Mouse (Mus musculus) midbrain, embryonic 15.5 days (tissue): ENCODE results near the gene Bsn. TPM values are rescaled to one million over a fixed set of nuclear protein-coding genes. Genes with fewer than 3 reads are reported as not detected.
"Not testable (repeated sequence)": the region's sequence is repeated elsewhere in the genome, so short reads cannot be mapped to it uniquely, and the experiment has no call there.

ENCODE experiments used
- ATAC-seq: fragments of 200-750 bp; cut with Nextera tagmentation; replicated peaks from 2 replicates; pipeline ENCODE4 v1.8.0; 2017; ENCODE audit warnings: moderate TSS enrichment
- H3K27ac ChIP-seq: fragments of 300-500 bp; sonication (generic); 2 replicates; pipeline ENCODE4 v1.5.1; 2015; ENCODE audit warnings: mild to moderate bottlenecking, inconsistent platforms
- H3K27me3 ChIP-seq: fragments of 300-500 bp; sonication (generic); replicated peaks from 2 replicates; pipeline ENCODE4 v1.6.1; 2015; ENCODE audit warnings: inconsistent platforms
- H3K36me3 ChIP-seq: fragments of 300-500 bp; sonication (generic); replicated peaks from 2 replicates; pipeline ENCODE4 v1.6.1; 2015; ENCODE audit warnings: inconsistent platforms
- H3K4me1 ChIP-seq: fragments of 300-500 bp; sonication (generic); 2 replicates; pipeline ENCODE4 v1.6.1; 2015; ENCODE audit warnings: inconsistent platforms
- H3K4me2 ChIP-seq: fragments of 300-500 bp; sonication (generic); 2 replicates; pipeline ENCODE4 v1.6.1; 2015; ENCODE audit warnings: inconsistent platforms, mild to moderate bottlenecking, moderate library complexity
- H3K4me3 ChIP-seq: fragments of 300-500 bp; sonication (generic); 2 replicates; pipeline ENCODE4 v1.5.1; 2015; ENCODE audit warnings: mild to moderate bottlenecking, inconsistent platforms
- H3K9ac ChIP-seq: fragments of 300-500 bp; sonication (generic); 2 replicates; pipeline ENCODE4 v1.6.1; 2015; ENCODE audit warnings: mild to moderate bottlenecking, inconsistent platforms
- H3K9me3 ChIP-seq: fragments of 300-500 bp; sonication (generic); 2 replicates; pipeline ENCODE4 v1.6.1; 2016; ENCODE audit warnings: inconsistent platforms
- WGBS: fragments of 180-500 bp; shearing (Covaris S2); methylation state at CpG from one replicate; pipeline ENCODE4 v1.1.7; 2015; ENCODE audit warnings: mixed read lengths; 5-methylcytosine and 5-hydroxymethylcytosine counted together
- polyA plus RNA-seq: library from polyadenylated mRNA; unstranded; fragments of >200 nt; fragmentation: Nextera tagmentation; extraction: Ambion mirVana; gene quantifications from 2 replicates; pipeline ENCODE4 v1.2.1, GENCODE M21; 2015

Bsn gene
- polyA plus RNA-seq, 1 experiment from 2014 or later = 11.1 TPM

GRCm38 (mm10) chr9:108143470-108143869, 46.7 kb downstream of the Bsn start:
- H3K9me3 ChIP-seq = no peaks in the 10 kb centered on the region
- H3K27me3 ChIP-seq = no peaks in the 10 kb centered on the region
- H3K27ac ChIP-seq = no peak overlapping the region
- no peak overlapping the region for H3K9ac ChIP-seq
- no peaks in the 10 kb centered on the region; the same call in 1 of the 2 replicates for H3K4me1 ChIP-seq
- no peak overlapping the region for H3K4me2 ChIP-seq
- ATAC-seq = no peak
- no peak overlapping the region for H3K4me3 ChIP-seq
- WGBS = 87% methylated on average over 2 of the region's 2 CpGs
- H3K36me3 ChIP-seq = no peaks in the 10 kb centered on the region; the same call in 1 of the 2 replicates

- Histone ChIP-seq H3K27me3 (no peaks in the 10 kb centered on the region), H3K4me2 (no peak overlapping the region), H3K9me3 (no peaks in the 10 kb centered on the region), H3K27ac (no peak overlapping the region), H3K9ac (no peak overlapping the region), H3K4me3 (no peak overlapping the region), H3K4me1 (no peaks in the 10 kb centered on the region; the same call in 1 of the 2 replicates), H3K36me3 (peaks cover 7% of the 10 kb centered on the region; the same call in 1 of the 2 replicates)
- no peak for ATAC-seq
- WGBS = 85% methylated on average over 10 of the region's 10 CpGs
Measured at GRCm38 (mm10) chr9:108141387-108141786, 48.8 kb downstream of the Bsn start.

GRCm38 (mm10) chr9:108139963-108140695, 50.1 kb downstream of the Bsn start:
- no peak for ATAC-seq
- Histone ChIP-seq H3K4me3 (no peak overlapping the region), H3K9ac (no peak overlapping the region), H3K36me3 (peaks cover 7% of the 10 kb centered on the region; the same call in 1 of the 2 replicates), H3K27ac (no peak overlapping the region), H3K27me3 (no peaks in the 10 kb centered on the region), H3K4me2 (no peak overlapping the region), H3K4me1 (no peaks in the 10 kb centered on the region), H3K9me3 (no peaks in the 10 kb centered on the region)
- WGBS = 83% methylated on average over 7 of the region's 7 CpGs

GRCm38 (mm10) chr9:108139169-108139962, 50.8 kb downstream of the Bsn start:
- no peak overlapping the region for H3K4me2 ChIP-seq
- no peak overlapping the region for H3K27ac ChIP-seq
- no peak for ATAC-seq
- 86% methylated on average over 17 of the region's 17 CpGs for WGBS
- H3K9ac ChIP-seq = no peak overlapping the region
- no peaks in the 10 kb centered on the region for H3K27me3 ChIP-seq
- no peaks in the 10 kb centered on the region for H3K9me3 ChIP-seq
- H3K36me3 ChIP-seq = peaks cover 7% of the 10 kb centered on the region; the same call in 1 of the 2 replicates
- H3K4me1 ChIP-seq = no peaks in the 10 kb centered on the region
- H3K4me3 ChIP-seq = no peak overlapping the region

DNA sequence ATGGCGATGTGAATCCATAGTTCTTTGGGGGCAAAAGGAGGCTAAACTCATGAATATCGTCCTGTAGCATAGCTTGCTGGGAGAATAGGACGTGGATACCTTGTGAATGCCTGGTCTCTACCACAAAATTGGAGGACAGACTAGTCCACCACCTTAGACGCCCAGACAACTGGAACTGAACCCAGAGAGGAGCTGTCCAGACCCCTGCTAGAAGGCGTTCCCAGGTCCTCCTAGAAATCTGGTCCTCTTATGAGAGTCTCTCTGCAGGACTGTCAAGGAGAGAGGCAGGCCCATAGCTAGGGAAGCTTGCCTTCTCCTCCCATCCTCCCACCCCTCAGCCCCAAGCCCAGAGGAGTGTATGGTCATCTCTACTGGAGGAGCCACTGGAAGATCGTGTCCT, 52.1 kb downstream of the Bsn start:
- no peak for ATAC-seq
- Histone ChIP-seq H3K4me2 (no peak overlapping the region), H3K9me3 (no peaks in the 10 kb centered on the region), H3K36me3 (peaks cover 7% of the 10 kb centered on the region; the same call in 1 of the 2 replicates), H3K27me3 (no peaks in the 10 kb centered on the region), H3K27ac (no peak overlapping the region), H3K4me3 (no peak overlapping the region), H3K4me1 (no peaks in the 10 kb centered on the region), H3K9ac (no peak overlapping the region)
- WGBS = 75% methylated on average over 6 of the region's 6 CpGs

DNA sequence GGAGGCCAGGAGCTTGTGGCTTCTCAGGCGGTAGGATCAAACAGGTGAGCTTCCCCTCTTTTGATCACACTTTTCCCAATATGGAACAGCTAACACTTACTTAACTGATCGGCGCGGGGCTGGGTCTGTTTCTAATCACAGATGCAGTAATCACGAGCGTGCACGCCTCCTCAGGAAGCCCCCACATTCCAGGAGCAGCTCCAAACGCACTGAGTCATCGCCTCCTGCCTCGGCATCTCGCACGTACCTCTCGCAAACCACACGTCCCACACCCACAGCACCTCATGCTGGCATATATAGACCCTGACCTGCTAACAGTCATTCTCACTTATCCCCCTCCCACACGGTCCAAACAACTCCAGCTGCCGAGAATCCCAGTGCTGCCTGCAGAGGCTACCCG, 52.7 kb downstream of the Bsn start:
- no peaks in the 10 kb centered on the region for H3K27me3 ChIP-seq
- no peak overlapping the region for H3K9ac ChIP-seq
- no peak overlapping the region for H3K27ac ChIP-seq
- no peaks in the 10 kb centered on the region for H3K9me3 ChIP-seq
- no peak overlapping the region for H3K4me2 ChIP-seq
- no peaks in the 10 kb centered on the region for H3K4me1 ChIP-seq
- peaks cover 7% of the 10 kb centered on the region; the same call in 1 of the 2 replicates for H3K36me3 ChIP-seq
- WGBS = 81% methylated on average over 17 of the region's 17 CpGs
- H3K4me3 ChIP-seq = no peak overlapping the region
- no peak for ATAC-seq

- H3K4me3 ChIP-seq = no peak overlapping the region
- H3K27me3 ChIP-seq = no peaks in the 10 kb centered on the region
- WGBS = 85% methylated on average over 6 of the region's 6 CpGs
- H3K4me2 ChIP-seq = no peak overlapping the region
- H3K36me3 ChIP-seq = peaks cover 7% of the 10 kb centered on the region; the same call in 1 of the 2 replicates
- H3K4me1 ChIP-seq = no peaks in the 10 kb centered on the region
- H3K9me3 ChIP-seq = no peaks in the 10 kb centered on the region
- H3K27ac ChIP-seq = no peak overlapping the region
- no peak for ATAC-seq
- H3K9ac ChIP-seq = no peak overlapping the region
Measured at GRCm38 (mm10) chr9:108136930-108137462, 53.2 kb downstream of the Bsn start.

DNA sequence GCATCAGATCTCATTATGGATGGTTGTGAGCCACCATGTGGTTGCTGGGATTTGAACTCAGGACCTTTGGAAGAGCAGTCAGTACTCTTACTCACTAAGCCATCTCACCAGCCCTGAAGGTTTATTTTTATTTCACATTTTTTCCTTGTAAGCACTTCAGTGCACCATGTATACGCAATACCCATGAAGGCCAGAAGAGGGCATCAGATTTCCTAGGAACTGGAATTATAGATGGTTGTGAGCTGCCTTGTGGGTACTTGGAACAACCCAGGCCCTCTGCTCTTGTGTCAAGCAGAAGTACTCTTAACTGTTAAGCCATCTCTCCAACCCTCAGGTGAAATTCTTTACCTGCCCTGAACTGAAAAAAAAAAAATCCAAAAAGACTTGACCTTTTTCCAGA, 54.0 kb downstream of the Bsn start:
- WGBS = 14% methylated on average over 1 of the region's 1 CpGs
- H3K27me3 ChIP-seq = no peaks in the 10 kb centered on the region
- no peak for ATAC-seq
- H3K4me1 ChIP-seq = no peaks in the 10 kb centered on the region
- H3K4me2 ChIP-seq = no peak overlapping the region
- no peak overlapping the region for H3K9ac ChIP-seq
- H3K9me3 ChIP-seq = no peaks in the 10 kb centered on the region
- H3K27ac ChIP-seq = no peak overlapping the region
- H3K36me3 ChIP-seq = peaks cover 7% of the 10 kb centered on the region; the same call in 1 of the 2 replicates
- H3K4me3 ChIP-seq = no peak overlapping the region

GRCm38 (mm10) chr9:108135679-108136078, 54.5 kb downstream of the Bsn start:
- ATAC-seq, H3K4me3 ChIP-seq, H3K4me1 ChIP-seq, H3K9ac ChIP-seq, H3K9me3 ChIP-seq, H3K27me3 ChIP-seq, H3K27ac ChIP-seq, H3K4me2 ChIP-seq, H3K36me3 ChIP-seq: not testable (repeated sequence)
- 92% methylated on average over 3 of the region's 3 CpGs for WGBS

- no peaks in the 10 kb centered on the region for H3K9me3 ChIP-seq
- H3K36me3 ChIP-seq = peaks cover 7% of the 10 kb centered on the region; the same call in 1 of the 2 replicates
- ATAC-seq = no peak
- no peaks in the 10 kb centered on the region for H3K27me3 ChIP-seq
- no peak overlapping the region for H3K4me3 ChIP-seq
- H3K27ac ChIP-seq = no peak overlapping the region
- H3K4me2 ChIP-seq = no peak overlapping the region
- no peaks in the 10 kb centered on the region for H3K4me1 ChIP-seq
- 79% methylated on average over 1 of the region's 1 CpGs for WGBS
- no peak overlapping the region for H3K9ac ChIP-seq
Measured at GRCm38 (mm10) chr9:108133478-108133877, 56.7 kb downstream of the Bsn start.

DNA sequence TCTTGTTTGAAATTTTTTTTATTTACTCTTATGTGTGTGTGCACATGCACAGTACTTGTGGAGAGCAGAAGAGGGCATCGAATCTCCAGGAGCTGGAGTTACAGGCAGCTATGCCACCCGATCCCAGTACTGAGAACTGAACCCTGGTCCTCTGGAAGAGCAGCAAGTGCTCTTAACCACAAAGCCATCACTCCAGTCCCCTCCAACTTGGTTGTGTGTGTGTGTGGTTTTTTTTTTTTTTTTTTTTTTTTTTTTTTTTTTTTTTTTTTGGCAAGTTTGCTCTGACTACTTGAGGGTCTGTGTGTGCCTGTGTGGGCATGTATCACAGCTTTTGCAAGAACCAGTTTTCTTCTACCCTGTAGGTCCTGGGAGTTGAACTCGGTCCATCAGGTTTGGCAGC, 57.8 kb downstream of the Bsn start:
- Histone ChIP-seq H3K4me1 (no peaks in the 10 kb centered on the region), H3K27ac (no peak overlapping the region), H3K36me3 (no peaks in the 10 kb centered on the region), H3K9me3 (no peaks in the 10 kb centered on the region), H3K27me3 (no peaks in the 10 kb centered on the region), H3K9ac (no peak overlapping the region), H3K4me2 (no peak overlapping the region), H3K4me3 (no peak overlapping the region)
- ATAC-seq = no peak
- 93% methylated on average over 3 of the region's 3 CpGs for WGBS

DNA sequence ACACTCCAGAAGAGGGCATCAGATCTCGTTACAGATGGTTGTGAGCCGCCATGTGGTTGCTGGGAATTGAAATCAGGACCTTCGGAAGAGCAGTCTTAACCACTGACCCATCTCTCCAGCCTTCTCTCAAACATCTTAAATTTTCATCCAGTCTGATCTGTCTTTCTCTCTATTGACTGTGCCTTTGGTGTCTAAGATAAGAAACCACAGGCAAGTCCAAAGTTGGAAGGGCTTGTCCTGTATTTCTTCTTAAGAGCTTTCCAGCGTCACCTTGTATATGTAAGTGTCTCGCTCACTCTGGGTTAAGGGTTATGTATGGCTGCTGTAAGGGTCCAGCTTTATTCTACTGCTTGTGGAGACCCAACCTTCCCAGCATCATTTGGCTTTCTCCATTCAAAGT, 58.7 kb downstream of the Bsn start:
- WGBS = 86% methylated on average over 5 of the region's 5 CpGs
- no peak for ATAC-seq

More for the DNA sequence above, 58.7 kb downstream of the Bsn start:
- H3K9ac ChIP-seq = no peak overlapping the region
- no peak overlapping the region for H3K4me3 ChIP-seq
- no peaks in the 10 kb centered on the region for H3K27me3 ChIP-seq
- H3K4me1 ChIP-seq = no peaks in the 10 kb centered on the region
- no peaks in the 10 kb centered on the region for H3K9me3 ChIP-seq
- no peak overlapping the region for H3K4me2 ChIP-seq
- H3K36me3 ChIP-seq = no peaks in the 10 kb centered on the region
- no peak overlapping the region for H3K27ac ChIP-seq
